In genomic region chr7:141231111-141231510, GRCm38 (mm10) we compare ENCODE assay signal across 33 mouse cellular contexts. TPM values are rescaled to one million over a fixed set of nuclear protein-coding genes. Genes with fewer than 3 reads are reported as not detected.
A peak's percentile ranks its signal among the peaks of the same experiment; 100 is the strongest.
DNase-seq lines count a peak whose midpoint lies in the region; ATAC-seq lines count a peak whose summit lies in the region.
"Had no signal": no experiment of that assay in that cellular context is flagged by ENCODE, and none has a peak within 500 bp of the region (broad histone marks: within the 10 kb centered on the region; RNA-seq: fewer than 3 reads in every experiment).

No protein-coding gene starts in this region.

- no peak overlapping the region for H3K27ac ChIP-seq in midbrain, embryonic 10.5 days (replicated peaks)
- no peak overlapping the region for H3K27ac ChIP-seq in midbrain, embryonic 13.5 days
- H3K27ac ChIP-seq: embryonic facial prominence, embryonic 10.5 days; embryonic facial prominence, embryonic 15.5 days; forebrain, embryonic 12.5 days; heart, embryonic 15.5 days; hindbrain, embryonic 13.5 days; kidney, postnatal 0 days; limb, embryonic 13.5 days; liver, embryonic 15.5 days; lung, embryonic 15.5 days; neural tube, embryonic 12.5 days had no signal

- H3K9me3 ChIP-seq in midbrain, embryonic 10.5 days (replicated peaks) = no peaks in the 10 kb centered on the region
- H3K9me3 ChIP-seq in midbrain, embryonic 13.5 days = 0 out of 2 replicates have a peak, but pooled peaks cover 2% of the 10 kb centered on the region
- H3K9me3 ChIP-seq: embryonic facial prominence, embryonic 10.5 days; embryonic facial prominence, embryonic 15.5 days; forebrain, embryonic 12.5 days; G1E; heart, embryonic 15.5 days; hindbrain, embryonic 13.5 days; limb, embryonic 13.5 days; liver, embryonic 15.5 days; lung, embryonic 15.5 days; neural tube, embryonic 12.5 days had no signal

- H3K36me3 ChIP-seq in midbrain, embryonic 10.5 days = peaks cover 60% of the 10 kb centered on the region
- peaks cover 56% of the 10 kb centered on the region for H3K36me3 ChIP-seq in midbrain, embryonic 13.5 days

- no peak for ATAC-seq in cerebellum, adult (ENCODE audit: insufficient number of reproducible peaks, low FRiP score, low TSS enrichment)
- ATAC-seq in midbrain, embryonic 13.5 days = no peak
- ATAC-seq: forebrain, postnatal 0 days; intestine, embryonic 16.5 days had no signal

- peaks cover 29% of the 10 kb centered on the region for H3K4me1 ChIP-seq in midbrain, embryonic 10.5 days
- peaks cover 24% of the 10 kb centered on the region for H3K4me1 ChIP-seq in midbrain, embryonic 13.5 days (replicated peaks)

- intact Hi-C loops in heart, postnatal 14 days (cut with DNase I) = loop anchor here (10.0 kb wide), 1 partner anchor 294 kb away; no protein-coding TSS in a partner anchor

- H3K9ac ChIP-seq in midbrain, embryonic 13.5 days (replicated peaks) = no peak overlapping the region
- H3K9ac ChIP-seq: embryonic facial prominence, embryonic 15.5 days; forebrain, embryonic 12.5 days; forebrain, postnatal 0 days; liver, embryonic 15.5 days; neural tube, embryonic 12.5 days had no signal

- peak; percentile 34 to 40 for DNase-seq in cerebellum, adult 18-20 months
- DNase-seq in heart, adult 11 months = peak; percentile 76
- DNase-seq in heart, postnatal 14 days = no peak
- DNase-seq in midbrain, embryonic 10.5 days (ENCODE audit: low spot score) = no peak
- DNase-seq in embryo, embryonic 10.5 days (ENCODE audit: low spot score) = no peak
- no peak for DNase-seq in right cerebral cortex, postnatal 4 days
- DNase-seq: adrenal gland, postnatal 10 days; forebrain, postnatal 0 days; heart, postnatal 36 days; kidney, adult 8-10 months; kidney, postnatal 4 days; midbrain, embryonic 14.5 days; thymus, adult 2 months; thymus, postnatal 36 days had no signal

- H3K27me3 ChIP-seq in midbrain, embryonic 10.5 days (ENCODE audit: low read depth, poor library complexity, severe bottlenecking) = no peaks in the 10 kb centered on the region
- H3K27me3 ChIP-seq in midbrain, embryonic 13.5 days = no peaks in the 10 kb centered on the region
- H3K27me3 ChIP-seq: embryonic facial prominence, embryonic 15.5 days; forebrain, embryonic 12.5 days; heart, embryonic 15.5 days; hindbrain, embryonic 13.5 days; limb, embryonic 13.5 days; liver, embryonic 15.5 days; lung, embryonic 15.5 days; neural tube, embryonic 12.5 days had no signal

- H3K4me2 ChIP-seq in midbrain, embryonic 13.5 days (replicated peaks) = no peak overlapping the region

- H3K4me3 ChIP-seq in midbrain, embryonic 10.5 days = peak overlapping the region; percentile 96; the same call in 1 of the 2 replicates
- H3K4me3 ChIP-seq in midbrain, embryonic 13.5 days (replicated peaks) = no peak overlapping the region
- H3K4me3 ChIP-seq: heart, embryonic 15.5 days; limb, embryonic 13.5 days; neural tube, embryonic 12.5 days had no signal

- WGBS in midbrain, embryonic 10.5 days = 91% methylated on average over 3 of the region's 3 CpGs
- WGBS in midbrain, embryonic 13.5 days = 94% methylated on average over 3 of the region's 3 CpGs

RNA-seq across cellular contexts. Expression of gene Phrf1, which starts 2.5 kb away (rescaled TPM):
- total RNA-seq in heart, postnatal 14 days (2021) = 10 to 100 TPM; 43.4 to 44.3 TPM
- polyA plus RNA-seq in midbrain, embryonic 10.5 days (2016; fragmentation: Nextera tagmentation; extraction: Ambion mirVana) = 114 and 125 TPM in 2 replicates
- 86.9 and 95.0 TPM in 2 replicates for polyA plus RNA-seq in midbrain, embryonic 13.5 days (2015; fragmentation: Nextera tagmentation; extraction: Ambion mirVana)

RNA-seq across cellular contexts. Expression of gene Rassf7, which starts 15.5 kb away (rescaled TPM):
- total RNA-seq in heart, postnatal 14 days (2021) = 1 to 10 TPM; 1.2 to 1.5 TPM
- polyA plus RNA-seq in midbrain, embryonic 10.5 days (2016; fragmentation: Nextera tagmentation; extraction: Ambion mirVana) = 55.6 and 57.2 TPM in 2 replicates
- polyA plus RNA-seq in midbrain, embryonic 13.5 days (2015; fragmentation: Nextera tagmentation; extraction: Ambion mirVana) = 30.9 and 34.2 TPM in 2 replicates

RNA-seq across cellular contexts. Expression of gene Lmntd2, which starts 17.2 kb away (rescaled TPM):
- not detected for total RNA-seq in heart, postnatal 14 days (2021)
- 3.8 and 5.1 TPM in 2 replicates for polyA plus RNA-seq in midbrain, embryonic 10.5 days (2016; fragmentation: Nextera tagmentation; extraction: Ambion mirVana)
- polyA plus RNA-seq in midbrain, embryonic 13.5 days (2015; fragmentation: Nextera tagmentation; extraction: Ambion mirVana) = 1.8 and 2.1 TPM in 2 replicates
- total RNA-seq: gastrocnemius, adult 8-10 months; gastrocnemius, postnatal 4 days; heart, postnatal 36 days; layer of hippocampus, adult 8-10 months; layer of hippocampus, postnatal 25 days; left cerebral cortex, postnatal 36 days had no signal

RNA-seq across cellular contexts. Expression of gene Irf7, which starts 35.2 kb away (rescaled TPM):
- total RNA-seq in heart, postnatal 14 days (2021) = 1 to 10 TPM; 1.6 to 1.7 TPM
- 0.58 and 1.4 TPM in 2 replicates for polyA plus RNA-seq in midbrain, embryonic 10.5 days (2016; fragmentation: Nextera tagmentation; extraction: Ambion mirVana)
- 0.98 and 1.4 TPM in 2 replicates for polyA plus RNA-seq in midbrain, embryonic 13.5 days (2015; fragmentation: Nextera tagmentation; extraction: Ambion mirVana)

RNA-seq across cellular contexts. Expression of gene Lrrc56, which starts 37.2 kb away (rescaled TPM):
- 1 to 10 TPM; 2.6 to 3.6 TPM for total RNA-seq in heart, postnatal 14 days (2021)
- polyA plus RNA-seq in midbrain, embryonic 10.5 days (2016; fragmentation: Nextera tagmentation; extraction: Ambion mirVana) = 14.4 and 14.6 TPM in 2 replicates
- 13.9 and 15.6 TPM in 2 replicates for polyA plus RNA-seq in midbrain, embryonic 13.5 days (2015; fragmentation: Nextera tagmentation; extraction: Ambion mirVana)

Comparison
In these comparisons a context has a peak if more than half of its experiments do, and no peak if none do; other contexts are left out.
1. DNase-seq: peak in cerebellum, adult 18-20 months (2 of 2) and heart, adult 11 months (single experiment); none in heart, postnatal 14 days (0 of 2), midbrain, embryonic 10.5 days (single experiment), embryo, embryonic 10.5 days (single experiment) and right cerebral cortex, postnatal 4 days (single experiment).